Mouse (Mus musculus): ENCODE measurements around the gene Rxfp1. TPM values are rescaled to one million over a fixed set of nuclear protein-coding genes. Genes with fewer than 3 reads are reported as not detected.
"Not testable (repeated sequence)": the region's sequence is repeated elsewhere in the genome, so short reads cannot be mapped to it uniquely, and the experiment has no call there.

Gene Rxfp1
- polyA plus RNA-seq, 1 experiment from 2014 or later: 1.6 TPM

DNA sequence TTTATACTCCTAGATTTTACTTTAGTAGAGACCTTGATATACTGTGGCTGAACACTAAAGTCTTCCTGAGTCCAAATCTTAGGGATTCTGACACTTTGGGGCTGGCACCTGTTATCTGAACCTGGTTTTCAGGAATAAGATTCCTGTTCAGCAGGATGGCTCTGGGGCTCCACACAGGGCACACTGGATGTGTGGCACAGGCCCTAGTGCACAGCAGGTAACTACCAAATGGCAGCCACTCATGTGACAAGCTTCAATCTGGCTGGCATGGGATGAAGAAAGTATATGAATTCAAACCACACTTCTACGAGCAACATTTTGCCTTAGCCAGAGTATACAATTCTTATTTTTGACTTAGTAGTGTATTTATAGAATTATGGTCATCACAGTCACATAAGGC lies 771 bp upstream of the Rxfp1 start:
- WGBS: 84% methylated on average over 1 of the region's 1 CpGs
- no peaks in the 10 kb centered on the region for H3K36me3 ChIP-seq (ENCODE audit: control insufficient read depth, insufficient read depth, low read length)
- no peak overlapping the region for H3K27ac ChIP-seq (ENCODE audit: low read length)
- H3K9me3 ChIP-seq (ENCODE audit: control insufficient read depth, low read length): no peaks in the 10 kb centered on the region
- no peak for ATAC-seq (ENCODE audit: low read depth)
- H3K4me1 ChIP-seq (replicated peaks; ENCODE audit: control insufficient read depth, insufficient read depth, low read length): no peaks in the 10 kb centered on the region
- H3K27me3 ChIP-seq (ENCODE audit: control insufficient read depth, insufficient read depth, low read depth, low read length): no peaks in the 10 kb centered on the region
- no peak overlapping the region for H3K4me3 ChIP-seq (ENCODE audit: low read length)
- H3K9ac ChIP-seq (ENCODE audit: low read length): no peak overlapping the region
- H3K4me2 ChIP-seq (ENCODE audit: low read depth, low read length): no peak overlapping the region

- Histone ChIP-seq H3K9me3 (ENCODE audit: control insufficient read depth, low read length) (no peaks in the 10 kb centered on the region), H3K36me3 (ENCODE audit: control insufficient read depth, insufficient read depth, low read length) (no peaks in the 10 kb centered on the region), H3K9ac (ENCODE audit: low read length) (no peak overlapping the region), H3K4me2 (ENCODE audit: low read depth, low read length) (no peak overlapping the region), H3K4me1 (replicated peaks; ENCODE audit: control insufficient read depth, insufficient read depth, low read length) (no peaks in the 10 kb centered on the region), H3K27me3 (ENCODE audit: control insufficient read depth, insufficient read depth, low read depth, low read length) (no peaks in the 10 kb centered on the region), H3K4me3 (ENCODE audit: low read length) (no peak overlapping the region), H3K27ac (ENCODE audit: low read length) (peak overlapping the region; percentile 66)
- WGBS: 41% methylated on average over 14 of the region's 14 CpGs
- peak; percentile 74 for ATAC-seq (ENCODE audit: low read depth)
These were observed 11.1 kb downstream of the Rxfp1 start for GRCm38 (mm10) chr3:79726506-79727075.

GRCm38 (mm10) chr3:79720756-79721484 lies 16.8 kb downstream of the Rxfp1 start:
- no peak overlapping the region for H3K9ac ChIP-seq (ENCODE audit: low read length)
- ATAC-seq (ENCODE audit: low read depth): no peak
- whole genome bisulfite sequencing: 81% methylated on average over 4 of the region's 4 CpGs

DNA sequence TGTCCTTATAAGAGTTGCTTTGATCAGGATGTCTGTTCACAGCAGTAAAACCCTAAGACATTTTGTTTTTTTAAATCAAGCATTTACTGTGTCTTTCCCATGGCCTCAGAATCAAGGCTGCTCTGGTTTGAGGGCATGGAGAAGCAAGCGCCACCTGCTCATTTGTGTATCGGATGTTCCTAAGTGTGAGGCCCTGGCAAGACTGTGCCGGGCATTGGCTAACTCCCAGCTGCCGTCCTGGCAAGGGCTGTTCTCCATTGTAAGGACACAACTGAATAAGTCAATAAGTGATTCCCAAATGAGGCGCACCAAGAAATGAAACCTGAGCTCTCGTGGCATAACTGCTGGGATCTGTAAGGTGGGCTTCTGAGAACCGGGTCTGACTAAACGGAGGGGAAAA lies 31.2 kb downstream of the Rxfp1 start:
- Histone ChIP-seq H3K9me3 (ENCODE audit: control insufficient read depth, low read length) (no peaks in the 10 kb centered on the region), H3K27me3 (ENCODE audit: control insufficient read depth, insufficient read depth, low read depth, low read length) (no peaks in the 10 kb centered on the region), H3K4me1 (replicated peaks; ENCODE audit: control insufficient read depth, insufficient read depth, low read length) (no peaks in the 10 kb centered on the region), H3K4me2 (ENCODE audit: low read depth, low read length) (no peak overlapping the region), H3K27ac (ENCODE audit: low read length) (no peak overlapping the region), H3K36me3 (ENCODE audit: control insufficient read depth, insufficient read depth, low read length) (no peaks in the 10 kb centered on the region), H3K4me3 (ENCODE audit: low read length) (no peak overlapping the region), H3K9ac (ENCODE audit: low read length) (no peak overlapping the region)
- no peak for ATAC-seq (ENCODE audit: low read depth)
- 82% methylated on average over 8 of the region's 8 CpGs for WGBS

More at GRCm38 (mm10) chr3:79720756-79721484, 16.8 kb downstream of the Rxfp1 start:
- Histone ChIP-seq H3K27me3 (ENCODE audit: control insufficient read depth, insufficient read depth, low read depth, low read length) (no peaks in the 10 kb centered on the region), H3K4me2 (ENCODE audit: low read depth, low read length) (no peak overlapping the region), H3K4me3 (ENCODE audit: low read length) (no peak overlapping the region), H3K36me3 (ENCODE audit: control insufficient read depth, insufficient read depth, low read length) (no peaks in the 10 kb centered on the region), H3K4me1 (replicated peaks; ENCODE audit: control insufficient read depth, insufficient read depth, low read length) (no peaks in the 10 kb centered on the region), H3K27ac (ENCODE audit: low read length) (no peak overlapping the region), H3K9me3 (ENCODE audit: control insufficient read depth, low read length) (no peaks in the 10 kb centered on the region)

DNA sequence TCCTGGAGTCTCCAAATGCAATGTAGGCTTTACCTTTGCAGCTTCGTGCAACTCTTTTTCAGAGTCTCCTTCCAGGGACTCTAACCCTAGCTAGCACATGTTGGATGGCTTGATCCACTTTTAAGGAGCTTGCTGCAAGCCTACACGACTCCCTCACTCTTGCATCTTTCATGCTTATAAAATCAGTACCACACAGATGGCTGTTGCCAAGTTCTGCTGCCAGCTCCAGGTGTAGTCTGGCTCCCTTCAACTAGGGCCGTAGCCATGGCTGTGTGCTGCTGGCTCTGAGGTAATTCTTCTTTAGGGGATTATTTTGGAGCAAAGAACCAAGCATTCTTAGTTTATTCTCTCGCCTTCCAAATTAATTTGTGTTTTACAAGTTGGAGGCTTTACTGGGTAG lies 34.5 kb downstream of the Rxfp1 start:
- Histone ChIP-seq H3K4me3 (ENCODE audit: low read length) (no peak overlapping the region), H3K27me3 (ENCODE audit: control insufficient read depth, insufficient read depth, low read depth, low read length) (no peaks in the 10 kb centered on the region), H3K4me1 (replicated peaks; ENCODE audit: control insufficient read depth, insufficient read depth, low read length) (no peaks in the 10 kb centered on the region), H3K9ac (ENCODE audit: low read length) (no peak overlapping the region), H3K36me3 (ENCODE audit: control insufficient read depth, insufficient read depth, low read length) (no peaks in the 10 kb centered on the region), H3K27ac (ENCODE audit: low read length) (no peak overlapping the region), H3K9me3 (ENCODE audit: control insufficient read depth, low read length) (no peaks in the 10 kb centered on the region), H3K4me2 (ENCODE audit: low read depth, low read length) (no peak overlapping the region)
- WGBS: 81% methylated on average over 4 of the region's 4 CpGs
- no peak for ATAC-seq (ENCODE audit: low read depth)

GRCm38 (mm10) chr3:79691957-79692356 lies 45.7 kb downstream of the Rxfp1 start:
- Histone ChIP-seq H3K27me3 (ENCODE audit: control insufficient read depth, insufficient read depth, low read depth, low read length) (no peaks in the 10 kb centered on the region), H3K27ac (ENCODE audit: low read length) (no peak overlapping the region), H3K36me3 (ENCODE audit: control insufficient read depth, insufficient read depth, low read length) (no peaks in the 10 kb centered on the region), H3K9me3 (ENCODE audit: control insufficient read depth, low read length) (no peaks in the 10 kb centered on the region), H3K4me2 (ENCODE audit: low read depth, low read length) (no peak overlapping the region), H3K4me3 (ENCODE audit: low read length) (no peak overlapping the region), H3K4me1 (replicated peaks; ENCODE audit: control insufficient read depth, insufficient read depth, low read length) (no peaks in the 10 kb centered on the region), H3K9ac (ENCODE audit: low read length) (no peak overlapping the region)
- 69% methylated on average over 2 of the region's 2 CpGs for WGBS
- ATAC-seq (ENCODE audit: low read depth): no peak

- no peak overlapping the region for H3K4me3 ChIP-seq (ENCODE audit: low read length)
- ATAC-seq (ENCODE audit: low read depth): no peak
- H3K27ac ChIP-seq (ENCODE audit: low read length): no peak overlapping the region
- no peak overlapping the region for H3K9ac ChIP-seq (ENCODE audit: low read length)
- no peak overlapping the region for H3K4me2 ChIP-seq (ENCODE audit: low read depth, low read length)
- H3K9me3 ChIP-seq (ENCODE audit: control insufficient read depth, low read length): no peaks in the 10 kb centered on the region
- 69% methylated on average over 9 of the region's 9 CpGs for WGBS
- no peaks in the 10 kb centered on the region for H3K27me3 ChIP-seq (ENCODE audit: control insufficient read depth, insufficient read depth, low read depth, low read length)
- H3K36me3 ChIP-seq (ENCODE audit: control insufficient read depth, insufficient read depth, low read length): no peaks in the 10 kb centered on the region
- no peaks in the 10 kb centered on the region for H3K4me1 ChIP-seq (replicated peaks; ENCODE audit: control insufficient read depth, insufficient read depth, low read length)
These were observed 47.5 kb downstream of the Rxfp1 start for GRCm38 (mm10) chr3:79690111-79690651.

DNA sequence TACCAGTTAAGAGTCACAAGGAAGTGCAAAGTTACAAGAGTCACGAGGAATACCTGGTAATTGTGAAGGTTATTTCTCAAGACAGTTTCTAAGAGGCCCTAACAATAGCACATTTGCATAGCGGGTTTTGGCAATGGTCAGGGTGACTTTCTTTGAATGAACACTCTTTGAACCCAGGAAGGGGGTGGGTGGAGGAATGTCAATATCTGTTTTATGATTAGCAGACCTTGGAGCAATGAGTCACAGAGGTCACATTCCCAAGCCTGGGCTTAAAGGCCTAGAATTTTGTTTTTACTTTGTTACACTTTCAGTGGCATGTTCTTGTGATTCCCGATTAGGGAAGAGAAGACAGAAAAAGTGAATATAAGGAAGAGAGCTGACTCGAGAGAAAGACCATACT lies 49.6 kb downstream of the Rxfp1 start:
- not testable (repeated sequence) for H3K4me2 ChIP-seq (ENCODE audit: low read depth, low read length); H3K27me3 ChIP-seq (ENCODE audit: control insufficient read depth, insufficient read depth, low read depth, low read length); ATAC-seq (ENCODE audit: low read depth); H3K9ac ChIP-seq (ENCODE audit: low read length); H3K9me3 ChIP-seq (ENCODE audit: control insufficient read depth, low read length); H3K4me3 ChIP-seq (ENCODE audit: low read length); H3K27ac ChIP-seq (ENCODE audit: low read length); H3K4me1 ChIP-seq (replicated peaks; ENCODE audit: control insufficient read depth, insufficient read depth, low read length); H3K36me3 ChIP-seq (ENCODE audit: control insufficient read depth, insufficient read depth, low read length)
- WGBS: 83% methylated on average over 4 of the region's 4 CpGs

GRCm38 (mm10) chr3:79683529-79683928 lies 54.2 kb downstream of the Rxfp1 start:
- H3K4me2 ChIP-seq (ENCODE audit: low read depth, low read length): no peak overlapping the region
- no peak overlapping the region for H3K27ac ChIP-seq (ENCODE audit: low read length)
- no peak overlapping the region for H3K9ac ChIP-seq (ENCODE audit: low read length)
- H3K27me3 ChIP-seq (ENCODE audit: control insufficient read depth, insufficient read depth, low read depth, low read length): no peaks in the 10 kb centered on the region
- H3K9me3 ChIP-seq (ENCODE audit: control insufficient read depth, low read length): no peaks in the 10 kb centered on the region
- no peak overlapping the region for H3K4me3 ChIP-seq (ENCODE audit: low read length)
- 75% methylated on average over 8 of the region's 8 CpGs for WGBS
- ATAC-seq (ENCODE audit: low read depth): no peak
- H3K36me3 ChIP-seq (ENCODE audit: control insufficient read depth, insufficient read depth, low read length): no peaks in the 10 kb centered on the region
- H3K4me1 ChIP-seq (replicated peaks; ENCODE audit: control insufficient read depth, insufficient read depth, low read length): peaks cover 12% of the 10 kb centered on the region
